Mouse (Mus musculus) embryonic fibroblast, embryonic 13.5 days (primary cell): ENCODE data around the gene Tpx2. TPM values are rescaled to one million over a fixed set of nuclear protein-coding genes. Genes with fewer than 3 reads are reported as not detected.

Source experiments
- H3K27ac ChIP-seq: 2 replicates; pipeline ENCODE4 v1.5.1; 2012; ENCODE audit warnings: low read length, control low read depth, inconsistent platforms; ENCODE audit not compliant: insufficient read depth
- H3K4me1 ChIP-seq: 2 replicates; pipeline ENCODE4 v1.6.1; 2011; ENCODE audit warnings: low read length; ENCODE audit not compliant: control insufficient read depth, insufficient read depth
- H3K4me3 ChIP-seq: 2 replicates; pipeline ENCODE4 v1.5.1; 2011; ENCODE audit warnings: mild to moderate bottlenecking, control low read depth, low read length; ENCODE audit not compliant: insufficient read depth
- CTCF ChIP-seq: IDR thresholded peaks from 2 replicates; pipeline ENCODE4 v1.5.1; 2011; ENCODE audit warnings: mild to moderate bottlenecking, control low read depth, low read length, moderate library complexity, borderline replicate concordance; ENCODE audit not compliant: insufficient read depth
- POLR2A ChIP-seq: IDR thresholded peaks from 2 replicates; pipeline ENCODE4 v1.6.1; 2011; ENCODE audit warnings: low read depth, mild to moderate bottlenecking, control low read depth, low read length, moderate library complexity
- polyA plus RNA-seq: library from polyadenylated mRNA; stranded (reverse); fragments of >200 nt; gene quantifications from 2 replicates; pipeline ENCODE4 v1.2.4, GENCODE M21; 2011; ENCODE audit warnings: low read depth; ENCODE audit not compliant: missing spikeins, insufficient read length

Tpx2 gene
- polyA plus RNA-seq, 1 experiment, result 82.9 TPM

- Histone ChIP-seq H3K27ac (peak overlapping the region; percentile 24; the same call in 1 of the 2 replicates), H3K4me1 (peaks cover 31% of the 10 kb centered on the region), H3K4me3 (no peak overlapping the region)
- TF ChIP-seq POLR2A (no peak), CTCF (no peak)
Observed at GRCm38 (mm10) chr2:152924128-152924527, 76.4 kb downstream of the Tpx2 start.

DNA sequence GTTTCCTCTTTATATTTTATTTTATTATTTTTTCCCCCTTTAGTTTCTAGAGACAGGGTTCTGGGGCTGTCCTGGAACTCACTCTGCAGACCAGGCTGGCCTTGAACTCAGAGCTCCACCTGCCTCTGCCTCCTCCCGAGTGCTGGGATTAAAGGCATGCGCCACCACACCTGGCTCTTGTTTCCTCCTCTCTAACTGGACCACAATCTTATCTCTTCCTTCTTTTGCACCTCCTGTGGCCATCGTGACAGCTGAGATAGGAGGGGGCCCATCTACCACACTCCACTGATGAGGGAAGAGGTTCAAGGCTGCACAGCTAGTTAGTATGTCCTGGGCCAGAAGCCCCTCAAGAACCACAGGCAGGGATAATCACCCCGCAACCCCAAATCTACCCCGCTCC lies 76.8 kb downstream of the Tpx2 start:
- TF ChIP-seq POLR2A (no peak), CTCF (no peak)
- H3K27ac ChIP-seq, result peak overlapping the region; percentile 96; the same call in 1 of the 2 replicates
- H3K4me3 ChIP-seq, result no peak overlapping the region
- H3K4me1 ChIP-seq, result peaks cover 32% of the 10 kb centered on the region

DNA sequence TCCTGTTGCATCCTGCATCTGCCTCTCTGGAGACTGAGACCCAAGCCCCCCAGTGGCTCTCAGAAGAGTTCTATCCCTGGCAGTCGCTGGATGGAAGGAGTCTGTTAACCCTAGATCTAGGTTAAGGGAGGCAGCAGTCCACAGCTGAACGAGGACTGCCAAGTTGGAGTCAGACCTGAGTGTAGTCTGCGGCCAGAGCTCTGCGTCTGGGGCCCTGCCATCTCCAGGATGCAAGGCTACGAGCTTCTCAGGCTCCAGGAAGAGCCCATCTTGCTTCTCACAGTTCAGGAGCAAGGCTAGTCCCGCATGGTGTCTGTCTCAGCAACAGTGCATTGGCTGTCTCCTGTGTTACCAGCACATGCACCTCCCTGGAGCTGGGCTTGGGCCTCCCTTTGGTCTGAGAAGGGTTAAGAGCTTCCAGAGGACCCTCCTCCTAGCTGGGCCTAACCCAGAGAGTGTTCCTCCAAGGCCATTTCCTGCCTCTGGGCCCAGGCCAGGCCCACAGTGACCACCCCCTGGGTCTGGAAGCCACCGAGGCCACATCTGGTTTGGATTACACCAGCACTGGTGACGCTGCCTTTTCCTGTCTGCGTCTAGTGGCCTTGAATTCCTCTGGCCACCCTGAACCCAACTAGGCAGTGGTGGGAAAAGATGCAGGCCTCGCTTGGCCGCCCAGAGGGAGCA lies 77.6 kb downstream of the Tpx2 start:
- Histone ChIP-seq H3K4me3 (no peak overlapping the region), H3K27ac (peak overlapping the region; percentile 96), H3K4me1 (peaks cover 32% of the 10 kb centered on the region)
- no peak for TF ChIP-seq CTCF
- TF ChIP-seq POLR2A, result peak; percentile 42; the same call in 1 of the 2 replicates

DNA sequence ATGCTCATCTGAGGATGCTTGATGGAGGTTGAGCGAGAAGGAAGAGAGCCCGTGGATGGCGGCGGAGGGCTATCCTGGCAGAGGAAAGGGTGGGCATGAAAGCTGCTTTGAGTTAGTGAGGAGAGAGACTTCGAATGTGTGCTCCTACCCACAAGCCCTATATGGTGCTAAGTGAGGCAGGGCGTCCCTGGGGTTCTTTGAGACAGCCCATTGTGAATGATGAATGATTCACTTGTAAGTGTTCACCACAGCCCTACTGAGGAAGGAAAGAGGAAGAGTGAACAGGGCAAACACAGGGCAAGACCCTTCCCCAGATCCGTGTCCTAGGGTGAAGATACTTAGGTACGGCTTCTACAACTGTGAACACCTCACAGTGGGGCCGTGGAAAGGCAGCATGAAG lies 79.1 kb downstream of the Tpx2 start:
- Histone ChIP-seq H3K4me3 (no peak overlapping the region), H3K4me1 (peaks cover 32% of the 10 kb centered on the region), H3K27ac (peak overlapping the region; percentile 96)
- TF ChIP-seq CTCF (no peak), POLR2A (no peak)

- H3K4me1 ChIP-seq, result peaks cover 32% of the 10 kb centered on the region
- peak overlapping the region; percentile 96 for H3K27ac ChIP-seq
- TF ChIP-seq POLR2A (no peak; the same call in none of the 2 replicates), CTCF (no peak)
- no peak overlapping the region for H3K4me3 ChIP-seq
Observed at GRCm38 (mm10) chr2:152927371-152927770, 79.6 kb downstream of the Tpx2 start.

DNA sequence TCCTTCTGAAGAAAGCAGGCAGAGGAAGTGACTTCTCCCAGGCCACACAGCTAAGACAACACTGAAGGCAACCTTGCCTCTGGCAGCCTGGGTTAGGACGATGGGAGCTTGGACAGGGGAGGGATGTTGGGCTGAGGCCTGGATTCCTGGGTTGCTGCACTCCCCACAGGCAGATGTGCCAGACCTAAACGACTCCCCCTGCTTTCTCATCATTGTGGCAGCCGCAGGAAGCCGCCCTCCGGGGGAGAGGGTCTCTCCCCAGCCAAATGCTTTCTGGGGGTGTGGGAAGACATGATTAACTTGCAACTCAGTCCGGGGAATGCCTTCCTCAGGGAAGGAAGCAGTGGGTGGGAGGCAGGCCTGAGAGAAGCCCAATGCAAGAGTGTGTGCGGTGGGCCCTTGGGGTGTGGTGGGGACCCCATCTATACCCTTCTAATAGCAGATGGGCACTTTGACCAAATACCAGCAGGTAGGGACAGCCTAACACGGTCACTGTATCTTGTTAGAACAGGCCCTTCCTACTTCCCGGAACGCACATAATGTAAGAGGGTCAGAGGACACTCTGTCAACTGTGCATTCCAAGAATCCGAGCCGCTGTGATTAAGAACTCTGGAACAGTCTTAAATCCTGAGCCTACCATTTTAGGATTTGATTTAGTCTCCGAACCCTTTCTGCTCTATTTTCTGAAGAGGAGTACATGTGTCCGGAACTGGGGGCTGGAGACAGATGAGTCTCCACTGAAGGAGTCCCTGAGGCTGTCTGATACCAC lies 80.6 kb downstream of the Tpx2 start:
- H3K4me3 ChIP-seq, result no peak overlapping the region
- H3K4me1 ChIP-seq, result peaks cover 34% of the 10 kb centered on the region
- TF ChIP-seq POLR2A (peak; percentile 57), CTCF (no peak)
- peak overlapping the region; percentile 96 for H3K27ac ChIP-seq

DNA sequence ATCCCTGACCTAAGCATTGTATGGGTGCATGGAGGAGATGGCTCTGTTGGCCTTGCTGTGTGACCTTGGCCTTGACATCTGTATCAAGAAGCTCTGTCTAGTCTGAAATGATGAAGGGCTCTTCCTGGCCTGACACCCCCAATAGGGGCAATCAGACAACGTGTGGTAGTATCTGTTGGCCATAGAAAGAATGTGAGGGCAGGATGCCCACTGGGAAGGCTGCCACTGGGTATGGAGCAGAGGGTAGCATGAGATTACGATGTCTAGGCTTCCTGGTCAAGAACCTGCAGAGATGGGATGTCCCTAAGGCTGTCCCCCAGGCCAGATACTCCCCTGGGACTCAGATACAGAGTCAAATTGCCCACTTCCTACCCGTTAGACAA lies 81.2 kb downstream of the Tpx2 start:
- no peak for TF ChIP-seq CTCF
- TF ChIP-seq POLR2A, result 0 out of 2 replicates have a peak, but pooled peaks have one; percentile 9
- Histone ChIP-seq H3K4me3 (no peak overlapping the region), H3K4me1 (peaks cover 30% of the 10 kb centered on the region), H3K27ac (peak overlapping the region; percentile 96)

GRCm38 (mm10) chr2:152930276-152930675 lies 82.5 kb downstream of the Tpx2 start:
- TF ChIP-seq CTCF, result no peak
- no peak for TF ChIP-seq POLR2A
- peak overlapping the region; percentile 96 for H3K27ac ChIP-seq

DNA sequence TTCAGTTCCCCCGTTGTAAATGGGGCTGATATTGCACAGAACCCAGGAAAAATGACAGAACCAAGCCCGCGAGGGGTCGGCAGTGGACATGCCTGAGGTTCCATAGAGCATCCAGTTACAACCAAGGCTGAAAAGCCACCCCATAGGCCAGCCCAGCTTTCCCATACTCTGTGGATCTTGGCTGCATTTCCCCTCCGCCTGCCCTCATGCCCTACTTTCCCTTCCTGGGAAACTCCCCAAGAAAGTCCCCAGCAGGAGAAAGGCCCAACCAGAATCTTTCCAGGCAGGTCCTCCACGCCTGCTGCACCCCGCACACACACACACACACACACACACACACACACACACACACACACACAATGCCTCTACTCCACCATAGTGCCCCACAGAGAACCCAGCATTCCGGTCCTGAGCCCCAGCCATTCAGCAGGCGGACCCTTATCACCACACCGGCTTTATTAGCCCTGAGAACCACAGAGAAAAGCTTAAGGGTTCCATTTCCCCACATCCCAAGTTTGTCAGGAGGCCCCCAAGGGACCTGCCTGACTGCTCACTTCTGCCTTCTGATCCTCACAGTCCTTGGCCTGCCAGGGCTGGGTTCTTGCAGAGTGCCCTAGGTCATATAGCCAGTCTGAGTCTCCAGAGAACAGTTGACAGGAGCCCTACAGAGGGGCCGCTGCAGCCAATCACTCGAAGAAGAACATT lies 83.8 kb downstream of the Tpx2 start:
- Histone ChIP-seq H3K4me3 (peak overlapping the region; percentile 32), H3K4me1 (peaks cover 18% of the 10 kb centered on the region), H3K27ac (peak overlapping the region; percentile 96)

More at GRCm38 (mm10) chr2:152930276-152930675, 82.5 kb downstream of the Tpx2 start:
- Histone ChIP-seq H3K4me3 (no peak overlapping the region), H3K4me1 (peaks cover 27% of the 10 kb centered on the region)

More for the DNA sequence above, 83.8 kb downstream of the Tpx2 start:
- TF ChIP-seq POLR2A (0 out of 2 replicates have a peak, but pooled peaks have one; percentile 21), CTCF (no peak)
